Mouse (Mus musculus) urinary bladder, postnatal 10 days (tissue): ENCODE measurements around the gene Dlg4.
A peak's percentile ranks its signal among the peaks of the same experiment; 100 is the strongest.

Experiments
- DNase-seq: peaks from one replicate; pipeline ENCODE4 v3.0.0; 2022; ENCODE audit warnings: low spot score

The Dlg4 gene

DNA sequence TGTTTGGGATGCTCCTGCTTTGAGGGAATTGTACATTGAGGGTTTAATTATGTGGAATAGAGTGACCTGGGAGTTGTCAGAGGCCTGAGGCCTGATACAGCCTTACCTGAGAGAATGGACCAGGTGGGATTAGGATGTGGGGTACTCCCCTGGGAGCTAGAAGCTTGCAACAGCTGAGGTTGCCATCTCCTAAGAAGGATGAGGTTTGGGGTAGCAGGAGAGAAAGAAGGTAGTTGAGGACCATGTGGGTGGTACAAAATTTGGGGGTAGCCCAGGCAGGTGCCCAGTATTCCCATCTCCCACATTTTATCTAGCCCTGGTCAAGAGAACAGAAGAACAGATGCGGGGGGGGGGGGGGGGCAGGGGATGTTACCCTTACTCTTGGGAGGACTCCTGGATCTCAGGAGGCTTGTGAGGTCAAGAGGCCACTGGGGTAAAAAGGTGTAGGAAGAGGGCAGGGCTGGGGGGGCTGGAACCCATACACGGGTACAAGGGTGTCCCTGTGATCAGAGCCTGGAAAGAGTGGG lies 2.8 kb downstream of the Dlg4 start:
- no peak for DNase-seq

DNA sequence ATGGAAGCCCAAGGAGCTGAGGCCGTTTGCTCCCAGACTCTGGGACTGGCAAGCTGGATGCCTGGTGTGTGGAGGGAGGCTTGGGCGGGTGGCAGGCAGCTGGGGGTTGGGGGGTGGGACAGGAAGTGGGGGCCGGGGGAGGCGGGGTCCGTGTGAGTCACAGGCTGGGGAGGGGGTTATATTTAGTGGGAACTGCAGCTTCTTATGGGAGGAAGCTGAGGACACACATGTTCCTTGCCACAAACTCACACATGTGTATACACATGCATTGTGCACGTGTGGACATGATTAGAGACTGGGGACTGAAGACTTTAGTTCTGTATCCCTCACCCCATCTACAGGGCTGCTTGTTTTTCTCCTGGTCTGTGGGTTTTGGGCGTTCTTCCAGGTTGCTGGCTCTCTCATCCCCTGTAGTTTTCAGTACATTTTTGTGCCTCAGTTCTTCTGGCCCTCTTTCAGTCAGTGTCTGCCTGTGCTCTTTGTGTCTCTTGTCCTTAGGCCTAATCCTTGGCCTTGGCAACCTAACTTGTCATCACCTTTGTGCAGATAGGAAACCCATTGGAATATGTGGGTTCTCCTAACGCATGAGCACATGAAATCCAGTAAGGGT lies 3.4 kb downstream of the Dlg4 start:
- DNase-seq, result no peak

DNA sequence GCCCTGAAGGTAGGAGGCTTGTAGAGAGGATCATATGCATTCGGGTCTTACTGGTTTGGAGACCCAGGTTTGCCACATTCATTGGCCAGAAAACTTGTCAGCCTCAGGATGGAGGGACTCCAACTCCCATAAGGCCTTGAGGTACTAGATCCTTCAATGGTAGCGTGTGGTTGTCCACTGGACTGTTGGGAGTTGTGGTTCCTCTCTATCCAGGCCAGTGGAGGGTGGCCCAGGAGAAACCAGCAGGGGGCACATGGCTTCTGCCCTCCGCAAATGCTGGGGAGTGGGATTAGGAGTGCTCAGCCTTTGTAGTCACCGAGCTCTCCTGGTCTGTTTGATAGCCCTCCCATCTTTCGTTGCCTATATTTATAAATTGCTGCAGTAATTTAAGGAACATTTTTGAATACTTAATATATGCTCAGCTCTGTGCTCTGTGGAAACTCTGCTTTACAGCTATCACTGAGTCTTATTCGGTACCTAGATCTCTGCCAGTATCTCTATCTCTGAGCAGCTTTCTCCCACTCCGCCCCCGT lies 4.1 kb downstream of the Dlg4 start:
- no peak for DNase-seq

DNA sequence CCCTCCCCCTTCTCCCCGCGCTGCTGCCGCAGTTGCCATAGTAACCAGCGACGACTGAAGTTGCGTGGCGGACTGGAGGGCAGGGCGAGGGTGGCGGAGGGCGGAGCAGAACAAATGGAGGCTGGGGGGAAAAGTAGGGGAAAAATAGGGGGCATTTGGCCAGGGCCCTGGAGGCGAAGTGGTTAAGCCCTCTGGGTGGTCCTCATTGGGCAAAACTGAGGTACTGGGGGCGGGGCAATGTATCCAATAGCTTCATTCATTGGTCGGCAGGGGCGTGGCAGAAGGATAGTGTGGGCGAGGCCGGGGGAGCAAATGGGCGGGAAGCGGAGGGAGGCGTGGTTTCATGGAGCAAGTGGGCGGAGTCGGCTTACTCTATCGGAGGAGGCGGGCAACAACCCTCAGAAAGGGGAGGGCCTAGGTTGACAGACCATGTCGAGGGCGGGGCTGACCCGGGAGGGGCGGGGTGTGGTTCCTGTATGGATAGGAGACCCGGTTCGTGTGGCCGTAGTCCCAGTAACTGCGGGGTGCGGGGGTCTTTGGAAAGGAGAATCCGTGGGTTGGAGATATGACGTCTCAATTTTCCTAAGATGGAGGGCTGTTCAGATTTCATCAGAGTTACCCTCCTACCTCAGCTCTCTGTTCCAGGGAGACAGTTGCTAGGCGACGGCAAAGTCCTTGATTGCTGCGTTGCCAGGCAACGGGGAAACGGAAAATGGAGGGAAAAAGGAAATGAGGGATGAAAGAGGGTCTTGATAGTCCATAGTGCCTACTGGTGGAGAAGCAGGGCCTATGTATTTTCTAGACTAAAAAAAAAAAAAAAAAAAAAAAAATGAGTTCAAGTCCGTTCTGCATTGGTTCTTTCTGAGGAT lies 4.8 kb downstream of the Dlg4 start:
- DNase-seq, result peak; percentile 85

DNA sequence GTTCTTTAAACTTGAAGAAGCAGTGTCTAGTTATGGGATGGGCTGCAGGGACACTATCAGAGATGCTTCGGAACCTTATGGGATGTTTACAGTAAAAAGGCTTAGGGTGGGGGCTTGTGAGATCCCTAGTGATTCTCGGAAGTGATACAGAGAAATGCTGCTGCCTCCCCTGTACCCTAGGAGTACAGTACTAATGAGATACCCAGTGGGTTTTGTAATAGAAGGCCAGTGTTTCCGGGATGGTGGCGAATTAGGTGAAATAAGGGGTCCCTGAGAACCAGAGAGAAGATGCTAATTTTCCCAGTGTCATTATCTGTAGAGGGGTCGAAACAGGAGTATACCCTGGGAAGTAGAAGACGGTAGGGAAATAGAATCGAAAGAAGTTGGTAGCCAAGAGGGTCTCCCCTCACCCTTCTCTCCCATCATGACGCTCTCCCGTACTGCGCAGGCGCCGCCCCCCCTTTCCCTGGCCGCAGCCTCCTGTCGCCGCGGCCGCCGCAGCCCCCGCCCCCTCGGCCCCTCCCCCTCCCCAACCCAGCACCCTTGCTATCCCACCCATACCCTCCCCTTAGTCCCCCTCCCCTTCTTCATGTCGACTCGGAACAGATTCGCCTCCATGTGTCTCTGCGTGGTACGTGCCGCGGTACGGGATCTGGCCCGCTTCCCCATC lies 6.9 kb downstream of the Dlg4 start:
- DNase-seq, result no peak

DNA sequence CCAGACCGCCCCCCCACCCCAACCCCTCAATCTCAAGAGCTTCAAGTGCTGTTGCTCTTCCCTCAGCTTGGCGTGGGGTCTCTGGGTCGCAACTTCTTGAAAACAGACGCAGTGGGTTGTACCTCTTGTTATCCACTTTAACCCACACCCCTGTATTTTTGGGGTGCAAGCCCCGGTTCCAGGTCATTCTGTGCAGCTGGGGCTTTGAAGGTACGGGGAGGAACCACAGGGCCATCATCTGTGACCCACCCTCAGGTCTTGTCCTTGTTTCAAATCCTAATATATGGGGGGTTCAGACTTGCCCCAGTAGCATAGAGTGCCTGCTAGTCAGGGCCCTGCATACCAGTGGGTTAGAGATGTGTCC lies 7.4 kb downstream of the Dlg4 start:
- no peak for DNase-seq

DNA sequence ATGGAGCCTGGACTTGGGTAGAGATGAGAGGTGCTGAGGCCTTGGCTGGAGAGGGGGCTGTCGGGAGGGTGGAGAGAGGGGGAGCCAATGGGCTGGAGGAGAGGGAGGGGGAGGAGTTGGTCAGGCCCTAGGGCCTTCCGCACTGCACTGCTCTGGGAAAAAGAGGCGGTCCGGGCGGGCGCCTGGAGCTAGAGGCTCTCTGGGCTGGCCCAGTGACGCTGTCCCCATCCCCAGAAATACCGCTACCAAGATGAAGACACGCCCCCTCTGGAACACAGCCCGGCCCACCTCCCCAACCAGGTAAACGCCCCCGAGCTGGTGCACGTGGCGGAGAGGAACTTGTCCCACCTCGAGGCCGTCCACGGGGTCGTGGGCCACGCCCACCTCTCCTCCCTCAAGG lies 9.9 kb downstream of the Dlg4 start:
- no peak for DNase-seq

DNA sequence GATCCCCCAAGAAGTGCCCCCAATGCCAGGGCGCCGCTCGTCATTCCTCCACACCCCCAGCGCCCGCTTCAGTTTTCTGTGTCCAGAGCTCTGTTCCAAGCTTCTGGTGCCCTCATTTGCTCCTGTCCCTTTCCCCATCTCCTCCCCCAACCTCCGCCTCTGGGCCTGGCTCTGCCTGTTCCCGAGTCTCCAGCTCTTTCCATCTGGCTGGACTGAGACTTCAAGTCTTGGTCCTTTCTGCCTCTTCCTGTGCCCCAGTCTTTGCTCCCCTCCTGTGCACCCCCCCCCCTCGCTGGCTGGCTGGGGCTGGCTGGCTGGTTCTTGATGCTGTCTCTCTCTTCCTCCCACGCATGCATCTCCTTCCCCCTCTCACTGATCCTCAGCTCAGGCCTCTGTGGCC lies 10.7 kb downstream of the Dlg4 start:
- DNase-seq, result no peak

DNA sequence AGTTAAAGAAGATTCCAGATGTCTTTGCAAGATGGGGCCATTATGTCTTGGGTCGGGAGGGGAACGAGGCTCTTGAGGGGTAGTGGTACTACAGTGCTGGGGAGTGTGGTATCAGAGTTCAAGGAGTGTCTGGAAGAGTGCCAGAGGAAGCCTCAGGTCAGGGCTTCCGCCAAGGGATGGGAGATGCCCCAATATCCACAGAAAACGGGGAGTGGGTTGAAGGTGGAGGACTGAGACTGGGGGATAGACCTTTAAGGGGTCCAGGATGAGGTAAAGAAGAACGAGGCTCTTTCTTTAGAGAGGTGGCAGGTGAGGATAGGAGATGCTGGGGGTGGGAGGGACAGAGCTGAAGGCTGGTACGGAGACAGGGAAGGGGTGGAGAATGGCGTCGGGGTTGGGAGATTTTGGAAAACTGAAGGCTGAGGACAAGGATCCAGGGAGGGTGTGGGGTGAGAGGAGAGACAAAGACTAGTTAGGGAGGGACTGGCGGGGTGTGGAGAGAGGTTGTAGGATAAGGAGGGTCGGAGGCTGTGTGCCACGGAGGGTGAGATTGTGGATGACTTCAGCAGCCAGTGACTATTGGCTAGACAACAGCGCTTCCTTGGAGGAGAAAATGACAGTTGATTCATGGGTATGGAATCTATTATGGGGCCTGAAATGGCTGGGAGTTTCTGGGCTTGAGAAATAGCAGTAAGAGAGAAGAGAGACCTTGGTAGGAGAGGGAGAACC lies 11.8 kb downstream of the Dlg4 start:
- DNase-seq, result no peak

DNA sequence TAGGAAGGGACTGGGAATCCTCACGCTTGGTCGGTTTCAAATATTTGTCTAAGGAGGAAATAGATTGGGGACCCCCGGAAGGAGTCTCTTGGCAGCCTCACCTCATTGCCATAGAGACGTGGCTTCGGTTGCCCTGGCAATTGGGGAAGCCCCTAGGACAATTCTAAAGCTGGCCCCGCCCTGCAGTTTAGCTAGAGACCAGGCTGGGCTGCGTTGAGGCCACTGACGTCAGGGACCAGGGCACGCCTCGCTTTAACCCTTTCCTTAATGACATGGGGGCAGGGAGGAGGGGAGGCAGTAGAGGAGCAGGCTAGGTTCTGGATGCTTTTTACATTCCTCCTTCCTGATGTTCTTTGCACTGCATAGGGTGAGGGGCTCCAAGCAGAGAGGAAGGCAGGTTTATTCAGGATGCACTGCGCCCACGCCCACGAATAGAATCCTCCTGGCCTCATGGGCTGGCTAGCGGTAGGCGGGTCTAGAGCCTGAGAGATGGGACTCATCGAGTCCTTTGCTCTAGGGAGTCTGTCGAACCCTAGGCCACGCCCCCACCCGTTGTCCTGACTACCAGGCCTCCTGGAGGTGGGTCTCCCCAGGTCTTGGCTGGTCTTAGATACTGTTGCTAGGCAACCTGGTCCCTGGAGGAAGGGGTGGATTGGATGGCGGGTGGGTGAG lies 12.5 kb downstream of the Dlg4 start:
- DNase-seq, result no peak

DNA sequence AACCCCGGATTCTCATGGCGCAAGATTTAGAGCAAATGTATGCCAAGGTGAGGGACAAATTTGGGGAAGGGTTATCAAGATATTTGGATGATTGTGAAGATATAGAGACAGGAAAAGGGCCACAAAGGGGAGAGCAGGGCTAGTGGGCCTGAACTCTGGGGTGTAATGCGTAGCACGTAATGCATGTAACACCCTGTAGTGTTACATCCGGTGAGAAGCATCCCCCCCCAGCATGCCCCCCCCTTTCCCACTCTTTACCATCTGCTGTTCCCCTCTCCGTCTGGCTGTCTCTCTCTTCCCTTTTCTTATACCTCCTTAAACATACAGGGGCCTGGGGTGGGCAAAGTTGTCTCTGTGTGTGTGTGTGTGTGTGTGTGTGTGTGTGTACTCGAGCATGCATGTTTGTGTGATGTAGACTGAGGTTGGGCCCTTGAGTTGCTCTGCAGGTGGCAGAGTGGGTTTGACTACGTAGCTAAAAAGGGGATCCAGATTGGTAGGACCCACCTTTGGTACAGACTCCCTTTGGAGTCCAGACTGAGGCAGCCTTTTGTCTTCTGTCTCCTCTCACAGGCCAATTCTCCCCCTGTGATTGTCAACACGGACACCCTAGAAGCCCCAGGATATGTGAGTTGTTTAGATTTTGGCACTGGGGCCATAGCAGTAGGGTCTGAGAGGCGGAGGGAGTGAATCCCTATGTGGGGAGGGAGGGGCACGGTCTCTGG lies 13.2 kb downstream of the Dlg4 start:
- DNase-seq, result no peak

DNA sequence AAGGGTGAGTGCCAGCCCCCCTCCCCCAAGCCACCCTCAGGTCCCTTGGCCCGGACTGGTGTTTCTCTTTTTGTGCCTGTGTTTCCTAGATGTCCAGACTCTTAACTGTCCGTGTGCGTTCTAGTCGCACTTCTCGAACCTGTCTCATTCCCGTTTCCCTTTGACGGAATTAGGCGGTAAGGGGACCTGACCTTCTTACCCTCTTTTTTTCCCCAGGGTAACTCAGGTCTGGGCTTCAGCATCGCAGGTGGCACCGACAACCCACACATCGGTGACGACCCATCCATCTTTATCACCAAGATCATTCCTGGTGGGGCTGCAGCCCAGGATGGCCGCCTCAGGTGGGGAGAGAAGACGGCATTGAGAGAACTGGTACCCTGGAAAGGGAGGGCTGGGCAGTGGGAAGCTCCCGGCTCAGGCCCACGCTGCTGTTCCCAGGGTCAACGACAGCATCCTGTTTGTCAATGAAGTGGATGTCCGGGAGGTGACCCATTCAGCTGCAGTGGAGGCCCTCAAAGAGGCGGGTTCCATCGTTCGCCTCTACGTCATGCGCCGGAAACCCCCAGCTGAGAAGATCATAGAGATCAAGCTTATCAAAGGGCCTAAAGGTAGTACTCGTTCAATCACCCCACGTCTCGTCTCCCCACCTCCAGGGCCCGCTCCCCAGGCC lies 14.0 kb downstream of the Dlg4 start:
- DNase-seq, result no peak

DNA sequence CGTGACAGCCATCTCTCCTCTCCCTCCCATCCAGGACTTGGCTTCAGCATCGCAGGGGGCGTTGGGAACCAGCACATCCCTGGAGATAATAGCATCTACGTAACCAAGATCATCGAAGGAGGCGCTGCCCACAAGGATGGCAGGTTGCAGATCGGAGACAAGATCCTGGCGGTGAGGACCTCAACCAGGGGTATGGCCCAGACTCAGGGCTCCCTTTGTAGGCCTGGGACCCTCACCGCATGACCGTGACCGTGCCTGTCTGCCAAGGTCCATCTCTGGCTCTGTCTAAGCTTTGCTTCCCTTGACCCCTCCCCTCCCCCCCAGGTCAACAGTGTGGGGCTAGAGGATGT lies 14.6 kb downstream of the Dlg4 start:
- no peak for DNase-seq

DNA sequence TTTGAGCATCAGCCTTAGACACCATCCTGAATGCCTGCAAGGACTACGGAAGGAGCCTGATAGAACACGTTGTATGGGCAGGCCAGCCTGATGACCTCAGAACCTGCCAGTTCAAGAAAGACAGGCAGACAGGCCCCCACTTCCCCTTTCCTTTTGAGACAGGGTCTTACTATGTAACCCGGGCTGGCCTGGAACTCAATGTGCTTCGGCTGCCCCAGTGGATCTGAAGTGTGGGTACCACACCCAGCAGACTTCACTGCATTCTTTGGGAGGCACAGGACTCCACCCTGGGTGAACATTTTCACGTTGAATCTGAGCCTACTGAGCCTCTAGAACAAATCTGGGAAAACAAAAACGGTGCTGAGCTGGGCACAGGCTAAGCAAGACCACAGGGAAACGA lies 21.4 kb downstream of the Dlg4 start:
- no peak for DNase-seq

DNA sequence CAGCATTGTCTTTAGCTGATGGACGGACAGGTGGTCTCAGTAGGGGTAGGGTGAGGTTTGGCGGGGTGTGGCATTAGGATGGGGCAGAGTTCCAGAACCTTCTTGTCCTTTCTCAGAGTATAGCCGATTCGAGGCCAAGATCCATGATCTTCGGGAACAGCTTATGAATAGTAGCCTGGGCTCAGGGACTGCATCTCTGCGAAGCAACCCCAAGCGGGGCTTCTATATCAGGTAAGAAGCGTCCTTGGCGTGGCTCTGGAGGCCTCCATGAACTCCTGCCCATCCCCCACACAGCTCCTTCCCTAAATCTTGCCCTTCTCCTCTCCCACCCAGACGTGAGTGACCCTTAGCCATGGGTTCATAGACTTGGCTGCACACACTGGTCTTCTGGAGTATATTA lies 22.9 kb downstream of the Dlg4 start:
- no peak for DNase-seq

DNA sequence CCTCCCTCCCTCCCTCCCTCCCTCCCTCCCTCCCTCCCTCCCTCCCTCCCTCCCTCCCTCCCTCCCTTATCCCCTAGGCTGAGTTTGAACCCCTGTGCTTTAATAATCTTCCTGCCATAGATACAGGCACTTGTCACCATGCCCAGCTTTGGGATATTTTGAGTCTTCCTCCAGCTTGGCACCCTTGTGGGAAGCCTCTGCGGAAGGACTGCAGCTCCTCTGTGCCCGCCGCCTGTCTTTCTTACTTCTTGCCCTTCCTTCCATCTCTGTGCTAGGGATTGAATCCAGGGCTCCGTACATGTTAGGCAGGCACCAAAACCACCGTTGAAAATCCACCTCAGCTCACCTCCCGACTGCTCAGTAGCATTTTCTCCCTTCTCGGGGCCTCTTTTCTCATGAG lies 23.4 kb downstream of the Dlg4 start:
- no peak for DNase-seq

DNA sequence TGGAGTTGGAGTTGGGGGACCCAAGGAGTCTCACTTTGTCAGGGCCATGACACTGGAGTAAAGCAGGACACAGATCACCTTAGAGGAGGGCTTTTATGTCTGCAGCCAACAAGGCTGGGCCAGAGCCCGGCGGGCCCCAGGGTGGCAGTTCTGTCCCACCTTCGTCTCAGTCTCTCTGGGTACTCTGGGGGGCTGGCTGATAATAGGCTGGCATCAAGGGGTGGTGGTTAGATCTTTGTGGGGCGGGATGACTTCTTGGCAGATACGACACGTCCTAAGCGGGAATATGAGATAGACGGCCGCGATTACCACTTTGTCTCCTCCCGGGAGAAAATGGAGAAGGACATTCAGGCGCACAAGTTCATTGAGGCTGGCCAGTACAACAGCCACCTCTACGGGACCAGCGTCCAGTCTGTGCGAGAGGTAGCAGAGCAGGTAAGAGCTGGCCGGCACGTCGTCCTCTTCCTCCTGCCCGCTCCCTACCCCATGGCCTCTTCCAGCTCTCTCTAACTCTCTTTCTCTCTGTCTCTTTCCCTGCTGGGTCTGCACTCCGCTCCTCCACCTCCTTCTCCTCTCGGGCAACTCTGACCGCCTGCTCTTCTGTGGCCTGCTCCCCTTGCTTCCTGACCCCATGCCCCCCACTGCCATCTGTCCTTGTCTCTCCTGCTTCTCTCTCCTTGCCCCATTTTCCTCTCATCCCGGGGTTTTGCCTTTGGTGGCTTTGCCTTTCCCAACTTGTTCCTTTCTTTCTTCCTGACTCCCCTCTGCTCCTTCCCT lies 25.8 kb downstream of the Dlg4 start:
- DNase-seq, result no peak

DNA sequence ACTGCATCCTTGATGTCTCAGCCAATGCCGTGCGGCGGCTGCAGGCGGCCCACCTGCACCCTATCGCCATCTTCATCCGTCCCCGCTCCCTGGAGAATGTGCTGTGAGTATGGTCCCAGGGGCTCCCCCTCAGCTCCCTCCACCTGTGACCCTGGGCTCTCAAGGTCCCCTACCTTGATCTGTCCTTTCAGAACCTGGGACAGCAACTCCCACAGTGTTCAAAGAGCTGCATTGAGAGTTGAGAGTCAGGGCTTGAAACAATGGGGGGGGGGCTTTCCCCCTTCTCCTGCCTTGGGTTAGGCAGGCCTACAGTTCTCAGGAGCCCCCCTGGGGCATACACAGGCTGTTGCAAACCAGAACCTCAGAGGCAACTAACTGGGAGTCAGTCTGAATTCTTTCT lies 26.9 kb downstream of the Dlg4 start:
- DNase-seq, result no peak

DNA sequence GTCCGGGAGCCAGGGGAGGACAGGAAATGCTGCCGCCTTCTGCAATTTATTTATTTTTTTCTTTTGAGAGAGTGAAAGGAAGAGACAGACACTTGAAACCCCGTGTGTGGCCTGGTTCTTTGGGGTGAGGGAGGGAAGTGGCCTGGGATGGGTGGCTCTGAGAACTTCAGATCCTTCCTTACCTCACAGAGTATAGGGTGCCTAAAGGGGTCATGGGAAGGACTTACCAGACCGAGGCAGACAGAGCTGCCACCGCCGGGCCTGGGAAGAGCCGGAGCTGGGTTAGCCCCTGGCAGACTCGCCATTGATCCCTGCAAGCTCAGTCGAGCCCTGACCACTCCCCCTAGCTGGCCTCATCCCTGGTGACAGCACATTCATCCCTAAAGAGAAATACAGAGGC lies 28.7 kb downstream of the Dlg4 start:
- DNase-seq, result no peak

DNA sequence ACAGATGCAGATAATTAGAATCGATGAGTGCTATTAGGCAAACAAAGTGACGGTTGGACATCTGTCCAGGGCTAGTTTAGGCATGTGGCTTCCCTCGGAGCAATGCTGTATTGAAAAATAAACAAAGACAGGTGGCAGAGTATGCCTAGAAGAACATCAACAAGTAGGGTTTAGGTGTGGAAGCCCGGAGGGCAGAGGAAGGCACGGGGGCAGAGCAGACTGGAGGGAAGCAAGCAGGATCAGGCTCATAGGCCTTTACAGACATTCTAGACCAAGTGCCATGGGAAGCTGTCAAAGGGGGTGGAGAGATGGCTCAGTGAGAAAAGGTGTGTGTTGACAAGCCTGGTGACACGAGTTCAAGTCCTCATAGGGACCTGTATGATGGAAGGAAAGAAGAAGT lies 32.6 kb downstream of the Dlg4 start:
- DNase-seq, result no peak
